Mouse (Mus musculus) B cell, adult 2 months (primary cell): ENCODE measurements around the gene Prkcg.
"Not testable (repeated sequence)": the region's sequence is repeated elsewhere in the genome, so short reads cannot be mapped to it uniquely, and the experiment has no call there.

Source experiments
- DNase-seq, 2 experiments: peaks; one replicate each; pipeline ENCODE4 v3.0.0; 2022

Gene Prkcg

GRCm38 (mm10) chr7:3291197-3291596, 2.2 kb downstream of the Prkcg start:
- DNase-seq: peak in 1 of 2 experiments; percentile 41

DNA sequence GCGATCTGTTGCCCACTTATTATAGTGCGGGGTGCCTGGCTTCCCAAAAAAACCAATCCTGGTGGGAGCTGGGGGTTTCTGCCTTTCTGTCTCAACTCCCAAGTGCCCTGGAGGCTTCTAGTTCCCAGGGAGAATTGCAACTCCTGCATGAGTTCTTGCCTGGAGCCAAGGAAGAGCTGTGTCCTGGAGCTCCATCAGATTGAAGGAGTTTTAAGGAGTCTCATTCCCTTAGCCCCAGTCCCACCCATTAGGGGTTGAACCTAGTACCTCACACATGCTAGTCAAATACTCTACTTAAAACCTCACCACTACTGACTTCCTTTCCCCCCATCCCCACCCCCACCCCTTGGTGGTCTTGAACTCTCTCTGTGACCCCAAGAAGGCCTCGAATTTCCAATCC, 2.8 kb downstream of the Prkcg start:
- DNase-seq: no peak

DNA sequence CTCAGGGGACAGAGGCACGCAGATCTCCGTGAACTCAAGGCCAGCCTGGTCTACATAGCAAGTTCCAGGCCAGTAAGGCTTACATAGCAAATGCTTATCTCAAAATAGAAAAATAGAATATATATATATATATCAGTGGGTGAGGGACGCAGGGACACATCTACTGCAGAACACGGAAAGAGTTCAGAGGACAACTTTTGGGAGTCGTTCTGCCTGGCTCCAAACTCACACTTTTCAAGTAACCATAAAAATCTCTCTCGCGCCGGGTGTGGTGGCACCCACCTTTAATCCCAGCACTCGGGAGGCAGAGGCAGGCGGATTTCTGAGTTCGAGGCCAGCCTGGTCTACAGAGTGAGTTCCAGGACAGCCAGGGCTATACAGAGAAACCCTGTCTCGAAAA, 3.3 kb downstream of the Prkcg start:
- not testable (repeated sequence) for DNase-seq

- peak; percentile 55 to 61 for DNase-seq
Observed at GRCm38 (mm10) chr7:3292791-3293190, 3.8 kb downstream of the Prkcg start.

GRCm38 (mm10) chr7:3294794-3295193, 5.8 kb downstream of the Prkcg start:
- no peak for DNase-seq

GRCm38 (mm10) chr7:3295321-3296110, 6.5 kb downstream of the Prkcg start:
- no peak for DNase-seq

DNA sequence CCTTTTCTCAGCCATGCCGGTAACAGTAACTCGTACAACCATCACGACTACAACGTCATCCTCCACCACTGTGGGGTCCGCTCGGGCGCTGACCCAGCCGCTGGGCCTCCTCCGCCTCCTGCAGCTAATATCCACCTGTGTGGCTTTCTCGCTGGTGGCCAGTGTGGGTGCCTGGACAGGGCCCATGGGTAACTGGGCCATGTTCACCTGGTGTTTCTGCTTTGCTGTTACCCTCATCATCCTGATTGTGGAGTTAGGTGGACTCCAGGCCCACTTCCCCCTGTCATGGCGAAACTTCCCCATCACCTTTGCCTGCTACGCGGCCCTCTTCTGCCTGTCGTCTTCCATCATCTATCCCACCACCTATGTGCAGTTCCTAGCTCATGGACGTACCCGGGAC, 7.7 kb downstream of the Prkcg start:
- no peak for DNase-seq

DNA sequence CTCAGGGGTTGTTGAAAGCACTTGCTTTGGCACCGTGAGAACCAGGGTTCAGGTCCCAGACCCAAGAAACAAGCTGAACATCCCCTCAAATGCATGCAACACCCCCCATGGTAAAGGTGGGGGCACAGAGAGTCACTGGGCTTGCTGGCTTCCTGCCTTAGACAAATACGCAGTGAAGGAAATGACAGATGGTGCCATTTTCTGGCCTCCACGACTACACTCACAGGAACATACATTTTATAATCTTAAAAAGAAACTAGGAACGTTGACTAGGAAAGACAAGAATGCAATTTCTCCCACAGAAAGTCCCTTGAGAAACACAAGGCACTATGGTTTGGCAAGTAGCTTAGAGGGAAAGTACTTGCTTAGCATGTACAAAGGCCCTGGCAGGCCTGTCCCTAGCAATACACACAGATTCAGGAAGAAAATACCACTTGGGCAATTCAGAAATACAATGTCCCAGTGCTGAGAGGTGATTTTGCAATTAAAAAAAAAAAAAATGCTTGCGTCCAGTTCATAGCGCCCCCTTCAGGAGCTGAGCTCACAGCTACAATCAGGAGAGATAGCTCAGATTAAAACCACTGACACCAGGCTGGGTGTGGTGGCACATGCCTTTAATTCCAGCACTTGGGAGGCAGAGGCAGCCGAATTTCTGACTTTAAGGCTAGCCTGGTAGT, 11.1 kb downstream of the Prkcg start:
- DNase-seq: peak; percentile 54 to 56

- no peak for DNase-seq
Observed at GRCm38 (mm10) chr7:3300891-3301627, 12.1 kb downstream of the Prkcg start.

- DNase-seq: peak in 1 of 2 experiments; percentile 19
Observed at GRCm38 (mm10) chr7:3301628-3302555, 12.9 kb downstream of the Prkcg start.

- peak; percentile 27 to 33 for DNase-seq
Observed at GRCm38 (mm10) chr7:3302556-3303275, 13.7 kb downstream of the Prkcg start.

GRCm38 (mm10) chr7:3303276-3303781, 14.3 kb downstream of the Prkcg start:
- peak; percentile 76 for DNase-seq

GRCm38 (mm10) chr7:3303789-3304188, 14.8 kb downstream of the Prkcg start:
- DNase-seq: no peak

DNA sequence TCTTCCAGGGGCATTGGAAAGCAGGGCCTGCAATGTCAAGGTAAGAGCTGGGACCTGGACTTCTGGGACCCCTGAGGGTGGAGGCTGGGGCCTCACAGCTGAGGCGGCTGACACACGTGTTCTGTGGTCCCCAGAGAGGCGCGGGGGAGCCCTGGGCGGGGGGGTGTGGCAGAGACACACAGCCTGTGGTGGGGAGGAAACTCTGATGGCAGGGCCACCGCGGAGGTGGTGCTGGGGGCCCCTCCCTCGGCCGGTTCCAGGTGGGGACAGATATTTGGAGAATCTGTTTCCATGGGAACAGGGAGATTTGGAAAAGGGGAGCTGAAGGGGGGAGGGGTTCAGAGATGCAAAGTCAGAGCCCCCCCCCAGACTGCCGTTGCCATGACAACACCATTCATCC, 15.3 kb downstream of the Prkcg start:
- peak; percentile 86 to 87 for DNase-seq

- DNase-seq: no peak
Observed at GRCm38 (mm10) chr7:3306400-3306799, 17.4 kb downstream of the Prkcg start.

DNA sequence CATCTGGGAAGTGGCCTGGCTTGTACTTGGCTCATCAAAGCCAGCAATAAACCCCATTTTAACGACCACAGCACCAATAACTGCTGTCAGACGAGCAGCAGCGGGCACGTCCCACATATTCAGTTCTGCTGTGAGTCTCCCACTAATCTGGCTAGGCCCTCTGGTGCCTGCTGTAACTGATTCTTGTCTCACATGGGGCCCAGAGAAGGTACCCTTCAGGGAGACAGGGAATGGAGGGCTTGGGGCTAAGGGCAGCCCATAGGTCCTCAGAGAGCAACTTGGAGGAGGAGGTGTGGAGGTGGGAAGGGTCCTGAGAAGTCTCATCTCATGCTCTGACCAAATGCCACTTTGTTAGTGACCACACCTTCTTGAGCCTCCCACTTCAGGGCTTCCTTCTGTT, 19.7 kb downstream of the Prkcg start:
- no peak for DNase-seq

GRCm38 (mm10) chr7:3310233-3310632, 21.3 kb downstream of the Prkcg start:
- no peak for DNase-seq

- DNase-seq: no peak
Observed at GRCm38 (mm10) chr7:3313571-3313970, 24.6 kb downstream of the Prkcg start.

GRCm38 (mm10) chr7:3314121-3314520, 25.1 kb downstream of the Prkcg start:
- no peak for DNase-seq

GRCm38 (mm10) chr7:3317704-3318103, 28.7 kb downstream of the Prkcg start:
- DNase-seq: no peak

DNA sequence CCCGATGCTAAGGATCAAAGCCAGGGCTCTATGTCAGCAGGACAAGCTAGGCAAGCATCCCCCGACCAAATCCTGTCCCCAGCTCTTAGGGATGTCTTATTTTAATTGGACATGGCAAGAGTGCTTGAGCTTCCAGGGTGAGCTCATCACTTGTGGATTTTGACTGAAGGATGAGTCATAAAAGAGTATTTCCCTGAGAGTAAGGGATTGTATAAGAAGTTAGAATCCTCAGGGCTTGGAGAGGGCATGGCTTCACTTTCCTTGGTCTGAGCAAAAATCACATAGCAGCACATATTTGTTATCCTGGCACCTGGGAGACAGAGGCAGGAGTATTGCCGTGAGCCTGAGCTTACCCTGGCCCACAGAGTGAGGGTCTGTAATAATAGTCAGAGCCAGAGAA, 31.9 kb downstream of the Prkcg start:
- no peak for DNase-seq

DNA sequence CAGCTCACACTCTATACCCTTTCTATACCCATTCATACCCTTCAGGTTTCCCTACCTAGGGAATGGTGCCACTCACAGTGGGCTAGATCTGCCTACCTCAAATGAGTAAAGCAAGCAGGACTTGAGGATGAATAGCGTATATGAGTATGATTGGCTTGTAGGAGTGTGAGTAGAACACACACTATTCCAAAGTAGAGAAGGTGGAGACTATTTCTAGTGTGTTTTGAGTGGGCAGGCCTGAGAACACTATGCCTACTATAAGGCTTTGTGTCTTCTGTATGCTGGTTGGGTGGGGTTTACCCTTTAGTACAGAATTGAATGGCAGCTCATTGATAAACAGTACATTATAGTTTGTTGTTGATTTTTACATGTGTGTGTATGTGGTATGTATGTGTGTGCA, 34.8 kb downstream of the Prkcg start:
- DNase-seq: no peak
